Mouse (Mus musculus) limb, embryonic 14.5 days (tissue): ENCODE results near the gene Dglucy. TPM values are rescaled to one million over a fixed set of nuclear protein-coding genes. Genes with fewer than 3 reads are reported as not detected.

Source experiments
- ATAC-seq: fragments of 200-750 bp; cut with Nextera tagmentation; 2 replicates; pipeline ENCODE4 v1.8.0; 2017; ENCODE audit warnings: low read depth, moderate number of reproducible peaks, moderate TSS enrichment; ENCODE audit not compliant: low FRiP score
- DNase-seq: peaks from one replicate; pipeline ENCODE4 v3.0.0-alpha.2; 2015; ENCODE audit warnings: low spot score
- H3K27ac ChIP-seq: fragments of 300-500 bp; sonication (generic); replicated peaks from 2 replicates; pipeline ENCODE4 v1.5.1; 2014; ENCODE audit warnings: low read depth, mild to moderate bottlenecking, low read length, moderate library complexity, mixed read lengths
- H3K27me3 ChIP-seq: fragments of 300-500 bp; sonication (generic); 2 replicates; pipeline ENCODE4 v1.6.1; 2014; ENCODE audit warnings: low read length, mixed read lengths; ENCODE audit not compliant: control insufficient read depth, insufficient read depth
- H3K36me3 ChIP-seq: fragments of 300-500 bp; sonication (generic); 2 replicates; pipeline ENCODE4 v1.6.1; 2014; ENCODE audit warnings: mild to moderate bottlenecking, low read length, moderate library complexity, mixed read lengths; ENCODE audit not compliant: control insufficient read depth, insufficient read depth
- H3K4me1 ChIP-seq: fragments of 300-500 bp; sonication (generic); 2 replicates; pipeline ENCODE4 v1.6.1; 2014; ENCODE audit warnings: antibody characterized with exemption, low read length, mixed read lengths; ENCODE audit not compliant: control insufficient read depth, insufficient read depth
- H3K4me2 ChIP-seq: fragments of 300-500 bp; sonication (generic); replicated peaks from 2 replicates; pipeline ENCODE4 v1.6.1; 2014; ENCODE audit warnings: low read depth, mild to moderate bottlenecking, low read length, moderate library complexity; ENCODE audit not compliant: severe bottlenecking
- H3K4me3 ChIP-seq: fragments of 300-500 bp; sonication (generic); replicated peaks from 2 replicates; pipeline ENCODE4 v1.5.1; 2014; ENCODE audit warnings: low read length
- H3K9ac ChIP-seq: fragments of 300-500 bp; sonication (generic); 2 replicates; pipeline ENCODE4 v1.6.1; 2014; ENCODE audit warnings: mild to moderate bottlenecking, low read depth, low read length, moderate library complexity; ENCODE audit not compliant: severe bottlenecking
- H3K9me3 ChIP-seq: fragments of 300-500 bp; sonication (generic); 2 replicates; pipeline ENCODE4 v1.6.1; 2016; ENCODE audit warnings: low read length; ENCODE audit not compliant: control insufficient read depth
- POLR2A ChIP-seq: fragments of 200-500 bp; IDR thresholded peaks from 2 replicates; pipeline ENCODE4 v1.8.0; 2012; ENCODE audit warnings: inconsistent platforms, mild to moderate bottlenecking, moderate library complexity, borderline replicate concordance; ENCODE audit not compliant: insufficient read depth, insufficient read length; ENCODE audit errors: extremely low read depth
- WGBS: fragments of 180-500 bp; shearing (Covaris S2); extraction: QIAGEN DNeasy Blood & Tissue Kit; methylation state at CpG from one replicate; pipeline ENCODE4 v1.1.7; 2014; 5-methylcytosine and 5-hydroxymethylcytosine counted together
- polyA plus RNA-seq, 2 experiments: library from polyadenylated mRNA; depleted of rRNA in 1 of 2; stranded (reverse) in 1 of 2; unstranded in 1 of 2; fragments of >200 nt; fragmentation: Nextera tagmentation in 1 of 2; extraction: Ambion mirVana in 1 of 2; gene quantifications; 2 replicates each; pipeline versions ENCODE4 v1.2.1 to v1.2.3; 2012 to 2014

Dglucy gene
- polyA plus RNA-seq, 2 experiments = 2.0 to 3.1 TPM

GRCm38 (mm10) chr12:100831629-100832325 is 52.9 kb downstream of the Dglucy start:
- Histone ChIP-seq H3K27me3 (no peaks in the 10 kb centered on the region), H3K4me2 (no peak overlapping the region), H3K4me3 (no peak overlapping the region), H3K4me1 (no peaks in the 10 kb centered on the region), H3K9ac (no peak overlapping the region), H3K9me3 (no peaks in the 10 kb centered on the region), H3K36me3 (no peaks in the 10 kb centered on the region), H3K27ac (no peak overlapping the region)
- 74% methylated on average over 8 of the region's 8 CpGs for WGBS
- DNase-seq = no peak
- ATAC-seq = no peak
- no peak for TF ChIP-seq POLR2A

GRCm38 (mm10) chr12:100837208-100837607 is 58.4 kb downstream of the Dglucy start:
- Histone ChIP-seq H3K4me2 (no peak overlapping the region), H3K9me3 (no peaks in the 10 kb centered on the region), H3K36me3 (no peaks in the 10 kb centered on the region), H3K9ac (no peak overlapping the region), H3K4me3 (no peak overlapping the region), H3K4me1 (no peaks in the 10 kb centered on the region), H3K27me3 (no peaks in the 10 kb centered on the region), H3K27ac (no peak overlapping the region)
- DNase-seq (no peak), ATAC-seq (no peak)
- no peak for TF ChIP-seq POLR2A
- WGBS = 83% methylated on average over 3 of the region's 3 CpGs

GRCm38 (mm10) chr12:100839079-100839600 is 60.3 kb downstream of the Dglucy start:
- TF ChIP-seq POLR2A = no peak
- no peaks in the 10 kb centered on the region for H3K9me3 ChIP-seq
- no peak overlapping the region for H3K4me2 ChIP-seq
- H3K27me3 ChIP-seq = no peaks in the 10 kb centered on the region
- no peak overlapping the region for H3K9ac ChIP-seq
- no peak for ATAC-seq
- H3K36me3 ChIP-seq = no peaks in the 10 kb centered on the region
- no peaks in the 10 kb centered on the region for H3K4me1 ChIP-seq
- no peak overlapping the region for H3K4me3 ChIP-seq
- WGBS = 34% methylated on average over 8 of the region's 8 CpGs
- no peak overlapping the region for H3K27ac ChIP-seq
- no peak for DNase-seq

- WGBS = 75% methylated on average over 6 of the region's 6 CpGs
- Histone ChIP-seq H3K27me3 (no peaks in the 10 kb centered on the region), H3K4me3 (no peak overlapping the region), H3K9ac (no peak overlapping the region), H3K4me2 (no peak overlapping the region), H3K36me3 (no peaks in the 10 kb centered on the region), H3K4me1 (no peaks in the 10 kb centered on the region), H3K27ac (no peak overlapping the region), H3K9me3 (no peaks in the 10 kb centered on the region)
- no peak for ATAC-seq
- no peak for TF ChIP-seq POLR2A
- no peak for DNase-seq
Measured at GRCm38 (mm10) chr12:100839926-100840325, 61.1 kb downstream of the Dglucy start.

- Histone ChIP-seq H3K4me3 (no peak overlapping the region), H3K27me3 (no peaks in the 10 kb centered on the region), H3K36me3 (no peaks in the 10 kb centered on the region), H3K4me2 (no peak overlapping the region), H3K9me3 (no peaks in the 10 kb centered on the region), H3K9ac (no peak overlapping the region), H3K4me1 (no peaks in the 10 kb centered on the region), H3K27ac (no peak overlapping the region)
- ATAC-seq = peak; percentile 74; the same call in 1 of the 2 replicates
- 21% methylated on average over 3 of the region's 3 CpGs for WGBS
- TF ChIP-seq POLR2A = no peak
- peak; percentile 74 for DNase-seq
Measured at GRCm38 (mm10) chr12:100841211-100841792, 62.4 kb downstream of the Dglucy start.
